Mouse (Mus musculus) liver, adult 2 months (tissue): ENCODE results near the gene Lce3f.

Experiments
- CTCF ChIP-seq: fragments of 200-500 bp; IDR thresholded peaks from 2 replicates; pipeline ENCODE4 v1.5.1; 2011; ENCODE audit warnings: low read depth, low read length, control low read depth
- POLR2A ChIP-seq: fragments of 200-500 bp; IDR thresholded peaks from 2 replicates; pipeline ENCODE4 v1.6.1; 2011; ENCODE audit warnings: low read length, control low read depth; ENCODE audit not compliant: insufficient read depth; ENCODE audit errors: extremely low read depth

- TF ChIP-seq CTCF (no peak), POLR2A (no peak)
Observed at GRCm38 (mm10) chr3:93000621-93001020, 8.6 kb downstream of the Lce3f start.
